Mouse (Mus musculus) forebrain, embryonic 12.5 days (tissue): ENCODE results near the gene Dot1l. TPM values are rescaled to one million over a fixed set of nuclear protein-coding genes. Genes with fewer than 3 reads are reported as not detected.

ENCODE experiments used
- ATAC-seq: fragments of 200-750 bp; cut with Nextera tagmentation; 2 replicates; pipeline ENCODE4 v1.8.0; 2017; ENCODE audit warnings: moderate TSS enrichment; ENCODE audit not compliant: low FRiP score
- H3K27ac ChIP-seq: fragments of 300-500 bp; sonication (generic); 2 replicates; pipeline ENCODE4 v1.5.1; 2016; ENCODE audit warnings: mild to moderate bottlenecking
- H3K27me3 ChIP-seq: fragments of 300-500 bp; sonication (generic); 2 replicates; pipeline ENCODE4 v1.6.1; 2016; ENCODE audit warnings: mild to moderate bottlenecking
- H3K36me3 ChIP-seq: fragments of 300-500 bp; sonication (generic); replicated peaks from 2 replicates; pipeline ENCODE4 v1.6.1; 2016; ENCODE audit warnings: mild to moderate bottlenecking
- H3K4me1 ChIP-seq: fragments of 300-500 bp; sonication (generic); 2 replicates; pipeline ENCODE4 v1.6.1; 2016
- H3K4me2 ChIP-seq: fragments of 300-500 bp; sonication (generic); 2 replicates; pipeline ENCODE4 v1.6.1; 2016; ENCODE audit warnings: mild to moderate bottlenecking, moderate library complexity
- H3K4me3 ChIP-seq: fragments of 300-500 bp; sonication (generic); replicated peaks from 2 replicates; pipeline ENCODE4 v1.5.1; 2016; ENCODE audit warnings: mild to moderate bottlenecking
- H3K9ac ChIP-seq: fragments of 300-500 bp; sonication (generic); 2 replicates; pipeline ENCODE4 v1.6.1; 2016; ENCODE audit warnings: mild to moderate bottlenecking
- H3K9me3 ChIP-seq: fragments of 300-500 bp; sonication (generic); 2 replicates; pipeline ENCODE4 v1.6.1; 2016
- WGBS: fragments of 180-500 bp; shearing (Covaris S2); methylation state at CpG from one replicate; pipeline ENCODE4 v1.1.7; 2016; 5-methylcytosine and 5-hydroxymethylcytosine counted together
- polyA plus RNA-seq: library from polyadenylated mRNA; unstranded; fragments of >200 nt; fragmentation: Nextera tagmentation; extraction: Ambion mirVana; gene quantifications from 2 replicates; pipeline ENCODE4 v1.2.1, GENCODE M21; 2016

The Dot1l gene
- polyA plus RNA-seq, 1 experiment from 2014 or later: 28.2 TPM

DNA sequence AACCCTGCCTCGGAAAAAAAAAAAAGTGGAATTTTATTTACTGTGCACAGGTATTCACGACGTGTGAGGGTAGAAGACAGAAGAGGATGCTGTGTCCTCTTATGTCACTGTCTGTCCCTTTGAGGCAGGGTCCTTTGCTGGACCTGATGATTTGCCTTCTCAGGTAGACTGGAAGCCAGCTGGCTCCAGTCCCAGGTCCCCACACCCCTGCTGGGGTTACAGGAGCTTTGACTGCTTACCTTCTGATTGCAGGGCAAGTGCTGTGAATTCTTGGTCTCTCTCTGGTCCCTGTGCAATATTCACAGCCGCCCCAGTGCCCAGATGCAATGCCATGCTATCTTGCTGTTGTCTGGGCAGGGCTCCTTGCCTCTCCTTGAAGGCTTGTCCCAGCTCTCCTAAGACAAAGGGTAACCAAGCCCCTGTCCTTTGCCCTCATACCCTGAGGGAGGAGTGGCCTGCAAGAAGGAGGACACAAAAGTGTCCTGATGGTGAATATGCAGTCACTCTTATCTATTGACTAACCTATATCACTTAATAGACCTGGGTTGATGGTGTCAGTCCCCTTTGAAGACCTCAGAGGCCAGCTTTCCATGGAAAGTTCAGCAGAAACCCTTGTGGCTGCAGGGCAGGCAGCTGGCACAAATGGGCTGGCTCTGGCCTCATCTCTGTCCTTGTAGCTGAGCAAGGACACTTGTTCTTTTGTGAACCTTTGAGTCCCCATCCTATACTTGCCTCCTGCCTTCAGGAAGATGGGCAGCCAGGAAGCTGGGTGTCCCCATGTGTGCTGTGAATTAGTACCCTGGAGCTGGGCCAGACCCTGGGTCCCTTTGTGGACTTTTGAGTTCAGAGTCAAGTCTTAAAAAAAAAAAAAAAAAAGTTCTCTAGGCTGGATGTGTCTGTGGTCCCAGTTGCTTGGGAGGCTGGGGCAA, 5.9 kb downstream of the Dot1l start:
- no peak overlapping the region for H3K4me2 ChIP-seq
- WGBS: 93% methylated on average over 4 of the region's 4 CpGs
- no peak overlapping the region for H3K4me3 ChIP-seq
- peaks cover 51% of the 10 kb centered on the region for H3K4me1 ChIP-seq
- H3K9me3 ChIP-seq: no peaks in the 10 kb centered on the region
- H3K27ac ChIP-seq: no peak overlapping the region
- H3K27me3 ChIP-seq: no peaks in the 10 kb centered on the region
- H3K36me3 ChIP-seq: peaks cover 15% of the 10 kb centered on the region
- no peak overlapping the region for H3K9ac ChIP-seq
- ATAC-seq: no peak

DNA sequence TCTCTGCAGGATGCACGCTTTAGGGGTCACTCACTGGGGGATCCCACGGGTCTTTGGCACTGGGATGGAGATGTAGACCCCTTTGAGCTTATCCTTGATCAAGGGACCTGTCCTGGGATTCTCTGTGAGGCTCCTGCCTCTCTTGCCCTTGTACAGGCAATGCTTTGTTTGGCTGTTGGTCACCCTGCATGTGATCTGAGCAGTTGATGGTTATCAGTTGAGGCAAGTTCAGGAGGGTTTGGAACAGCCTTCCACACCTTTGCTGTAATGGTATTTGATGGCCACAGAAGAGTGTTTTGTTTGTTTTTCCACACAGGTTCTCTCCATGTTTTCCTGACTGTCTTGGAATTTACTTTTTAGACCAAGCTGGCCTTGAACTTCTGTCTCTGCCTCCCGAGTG, 6.8 kb downstream of the Dot1l start:
- Histone ChIP-seq H3K4me2 (no peak overlapping the region), H3K27ac (no peak overlapping the region), H3K4me3 (no peak overlapping the region), H3K27me3 (no peaks in the 10 kb centered on the region), H3K9ac (no peak overlapping the region), H3K9me3 (no peaks in the 10 kb centered on the region), H3K4me1 (peaks cover 41% of the 10 kb centered on the region), H3K36me3 (peaks cover 24% of the 10 kb centered on the region)
- WGBS: 81% methylated on average over 3 of the region's 3 CpGs
- ATAC-seq: no peak

GRCm38 (mm10) chr10:80763502-80763901, 8.5 kb downstream of the Dot1l start:
- ATAC-seq: no peak
- 96% methylated on average over 2 of the region's 2 CpGs for WGBS

DNA sequence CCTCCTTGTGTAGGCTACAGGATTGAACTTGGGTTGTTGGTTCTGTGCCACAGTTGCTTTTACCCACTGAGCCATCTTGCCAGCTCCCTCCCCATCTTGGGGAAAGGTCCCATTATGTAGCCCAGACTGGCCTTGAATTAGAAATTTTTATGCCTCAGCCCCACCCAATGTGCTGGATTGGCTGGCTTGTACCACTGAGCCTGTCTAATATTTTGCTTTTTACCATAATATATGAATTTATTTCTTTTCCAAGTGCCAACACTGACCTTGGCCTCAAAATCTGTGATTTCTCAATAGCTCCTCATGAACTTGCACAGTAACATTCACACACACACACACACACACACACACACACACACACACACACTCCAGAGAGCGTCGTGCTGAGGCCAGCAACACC, 10.7 kb downstream of the Dot1l start:
- Histone ChIP-seq H3K4me3 (no peak overlapping the region), H3K4me2 (no peak overlapping the region), H3K36me3 (peaks cover 59% of the 10 kb centered on the region), H3K4me1 (peaks cover 10% of the 10 kb centered on the region; the same call in 1 of the 2 replicates), H3K9me3 (no peaks in the 10 kb centered on the region), H3K27me3 (no peaks in the 10 kb centered on the region), H3K9ac (no peak overlapping the region), H3K27ac (no peak overlapping the region; the same call in 1 of the 2 replicates)
- WGBS: 98% methylated on average over 2 of the region's 2 CpGs
- ATAC-seq: no peak

More at GRCm38 (mm10) chr10:80763502-80763901, 8.5 kb downstream of the Dot1l start:
- no peak overlapping the region for H3K27ac ChIP-seq
- no peak overlapping the region for H3K4me2 ChIP-seq
- peaks cover 39% of the 10 kb centered on the region for H3K36me3 ChIP-seq
- H3K27me3 ChIP-seq: no peaks in the 10 kb centered on the region
- H3K9ac ChIP-seq: no peak overlapping the region
- H3K4me1 ChIP-seq: peaks cover 25% of the 10 kb centered on the region; the same call in 1 of the 2 replicates
- no peak overlapping the region for H3K4me3 ChIP-seq
- no peaks in the 10 kb centered on the region for H3K9me3 ChIP-seq

DNA sequence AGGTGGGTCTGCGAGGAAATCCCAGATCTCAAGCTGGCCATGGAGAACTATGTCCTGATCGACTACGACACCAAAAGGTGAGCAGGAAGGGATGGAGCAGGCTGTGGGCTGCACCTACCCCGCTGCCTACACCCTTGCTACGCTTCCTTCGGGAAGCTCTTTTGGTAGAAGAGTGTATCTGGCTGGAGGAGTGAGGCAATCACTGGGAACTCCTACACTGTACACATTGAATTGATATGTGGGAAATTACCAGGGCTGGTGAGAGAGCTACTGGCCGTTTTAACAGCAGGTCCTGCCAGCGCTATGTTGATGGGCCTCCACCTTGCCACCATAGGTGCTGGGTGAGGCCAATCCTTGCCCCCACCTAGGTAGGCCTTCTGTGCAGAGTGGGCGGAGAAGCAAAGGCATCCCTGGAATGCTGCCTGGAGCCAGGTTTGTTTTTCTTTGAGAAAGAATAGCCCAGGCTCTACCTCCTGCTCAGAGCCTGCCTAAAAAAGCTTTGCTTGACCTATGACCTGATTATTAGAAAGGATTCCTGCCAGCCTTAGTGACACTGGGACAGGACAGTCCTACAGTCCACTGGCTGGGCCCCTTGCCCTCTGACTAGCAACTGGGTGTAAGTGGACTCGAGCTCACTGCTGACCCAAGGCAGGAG, 11.3 kb downstream of the Dot1l start:
- WGBS: 85% methylated on average over 10 of the region's 10 CpGs
- Histone ChIP-seq H3K27ac (no peak overlapping the region; the same call in 1 of the 2 replicates), H3K9me3 (no peaks in the 10 kb centered on the region), H3K4me3 (no peak overlapping the region), H3K4me1 (peaks cover 5% of the 10 kb centered on the region; the same call in 1 of the 2 replicates), H3K36me3 (peaks cover 64% of the 10 kb centered on the region), H3K4me2 (no peak overlapping the region), H3K9ac (no peak overlapping the region), H3K27me3 (no peaks in the 10 kb centered on the region)
- ATAC-seq: no peak

DNA sequence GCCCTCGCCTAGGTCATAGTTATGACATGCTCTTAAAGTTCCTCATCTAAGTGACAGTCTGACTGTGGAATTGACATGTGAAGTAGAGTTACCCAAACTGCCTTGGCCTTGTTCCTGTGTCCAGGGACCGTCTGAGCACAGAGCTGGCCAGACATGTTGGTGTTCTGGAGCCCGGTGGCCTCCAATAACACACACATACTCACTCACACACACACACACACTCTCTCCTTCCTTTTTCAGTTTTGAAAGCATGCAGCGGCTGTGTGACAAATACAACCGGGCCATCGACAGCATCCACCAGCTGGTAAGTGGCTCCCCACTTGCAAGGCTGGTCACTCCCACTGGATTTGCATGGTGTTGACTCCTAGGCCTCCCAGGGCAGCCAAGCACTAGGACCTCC, 13.4 kb downstream of the Dot1l start:
- 91% methylated on average over 6 of the region's 6 CpGs for WGBS
- Histone ChIP-seq H3K9ac (no peak overlapping the region), H3K27ac (no peak overlapping the region), H3K27me3 (no peaks in the 10 kb centered on the region), H3K9me3 (no peaks in the 10 kb centered on the region), H3K4me1 (no peaks in the 10 kb centered on the region), H3K4me3 (no peak overlapping the region), H3K4me2 (no peak overlapping the region), H3K36me3 (peaks cover 85% of the 10 kb centered on the region)
- ATAC-seq: no peak

GRCm38 (mm10) chr10:80773816-80774215, 18.8 kb downstream of the Dot1l start:
- H3K27me3 ChIP-seq: no peaks in the 10 kb centered on the region
- H3K4me2 ChIP-seq: no peak overlapping the region
- ATAC-seq: no peak
- WGBS: 88% methylated on average over 5 of the region's 5 CpGs
- no peak overlapping the region; the same call in 1 of the 2 replicates for H3K27ac ChIP-seq
- H3K36me3 ChIP-seq: peaks cover 97% of the 10 kb centered on the region
- H3K9me3 ChIP-seq: no peaks in the 10 kb centered on the region
- H3K9ac ChIP-seq: no peak overlapping the region
- no peaks in the 10 kb centered on the region for H3K4me1 ChIP-seq
- H3K4me3 ChIP-seq: no peak overlapping the region

DNA sequence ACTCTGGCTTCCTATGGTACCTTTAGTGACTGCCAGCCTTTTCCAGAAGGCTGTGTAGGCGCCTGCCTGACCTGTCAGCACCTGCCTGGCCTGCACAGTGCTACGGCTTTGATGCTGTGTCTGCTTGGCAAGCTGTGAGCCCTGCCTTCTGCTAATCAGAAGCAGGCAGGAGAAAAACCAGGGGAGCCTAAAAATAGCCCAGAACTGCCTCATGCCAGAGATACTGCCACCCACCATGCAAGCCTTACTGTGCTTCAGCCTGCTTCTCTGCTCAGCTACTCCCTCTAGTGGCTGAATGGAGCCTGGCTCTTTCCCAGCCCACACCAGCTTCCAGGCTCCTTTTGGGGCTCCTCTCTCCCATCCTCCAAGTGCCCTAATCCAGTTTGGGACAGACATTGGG, 19.5 kb downstream of the Dot1l start:
- H3K27ac ChIP-seq: peak overlapping the region; percentile 42; the same call in 1 of the 2 replicates
- H3K9me3 ChIP-seq: no peaks in the 10 kb centered on the region
- H3K4me2 ChIP-seq: no peak overlapping the region
- H3K4me3 ChIP-seq: no peak overlapping the region
- ATAC-seq: peak; percentile 69
- WGBS: 70% methylated on average over 2 of the region's 2 CpGs
- no peak overlapping the region for H3K9ac ChIP-seq
- H3K27me3 ChIP-seq: no peaks in the 10 kb centered on the region
- H3K36me3 ChIP-seq: peaks cover 100% of the 10 kb centered on the region
- no peaks in the 10 kb centered on the region for H3K4me1 ChIP-seq

DNA sequence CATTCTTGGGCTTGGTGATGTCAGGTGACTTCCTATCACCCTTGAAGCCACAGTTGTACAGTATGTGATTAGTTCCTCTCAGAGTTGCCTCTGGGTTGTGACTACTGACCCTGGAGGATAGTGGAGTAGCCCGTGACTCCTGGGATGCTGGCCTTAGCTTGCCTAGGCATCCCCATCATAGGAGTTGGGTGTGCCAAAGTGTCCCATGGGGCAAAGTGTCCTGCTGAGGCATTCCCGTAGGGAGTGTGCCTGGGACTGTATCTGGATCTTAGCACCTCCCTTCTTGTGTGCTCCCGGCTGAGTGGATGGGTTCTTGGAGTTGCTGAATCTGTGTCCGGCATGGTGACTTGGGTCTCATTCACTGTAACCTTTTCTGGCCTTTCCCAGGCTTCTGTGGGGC, 20.0 kb downstream of the Dot1l start:
- 86% methylated on average over 4 of the region's 4 CpGs for WGBS

GRCm38 (mm10) chr10:80775731-80776130, 20.7 kb downstream of the Dot1l start:
- no peak overlapping the region for H3K27ac ChIP-seq
- H3K9ac ChIP-seq: no peak overlapping the region
- H3K36me3 ChIP-seq: peaks cover 99% of the 10 kb centered on the region
- no peaks in the 10 kb centered on the region for H3K9me3 ChIP-seq
- H3K4me1 ChIP-seq: no peaks in the 10 kb centered on the region
- 95% methylated on average over 4 of the region's 4 CpGs for WGBS
- H3K27me3 ChIP-seq: no peaks in the 10 kb centered on the region
- H3K4me2 ChIP-seq: no peak overlapping the region
- no peak overlapping the region for H3K4me3 ChIP-seq
- no peak for ATAC-seq

More for the DNA sequence above, 20.0 kb downstream of the Dot1l start:
- Histone ChIP-seq H3K4me3 (no peak overlapping the region), H3K9ac (no peak overlapping the region), H3K9me3 (no peaks in the 10 kb centered on the region), H3K27ac (no peak overlapping the region), H3K36me3 (peaks cover 100% of the 10 kb centered on the region), H3K27me3 (no peaks in the 10 kb centered on the region), H3K4me2 (no peak overlapping the region), H3K4me1 (no peaks in the 10 kb centered on the region)
- ATAC-seq: no peak

- no peaks in the 10 kb centered on the region for H3K4me1 ChIP-seq
- H3K4me2 ChIP-seq: no peak overlapping the region
- no peak overlapping the region for H3K9ac ChIP-seq
- no peaks in the 10 kb centered on the region for H3K9me3 ChIP-seq
- H3K4me3 ChIP-seq: no peak overlapping the region
- H3K27me3 ChIP-seq: no peaks in the 10 kb centered on the region
- no peak for ATAC-seq
- H3K27ac ChIP-seq: no peak overlapping the region
- peaks cover 99% of the 10 kb centered on the region for H3K36me3 ChIP-seq
- 90% methylated on average over 6 of the region's 6 CpGs for WGBS
Observed at GRCm38 (mm10) chr10:80776358-80776869, 21.4 kb downstream of the Dot1l start.

GRCm38 (mm10) chr10:80777123-80777522, 22.1 kb downstream of the Dot1l start:
- no peaks in the 10 kb centered on the region for H3K27me3 ChIP-seq
- H3K4me2 ChIP-seq: no peak overlapping the region
- no peak overlapping the region for H3K9ac ChIP-seq
- no peaks in the 10 kb centered on the region for H3K9me3 ChIP-seq
- H3K27ac ChIP-seq: no peak overlapping the region
- H3K36me3 ChIP-seq: peaks cover 99% of the 10 kb centered on the region
- H3K4me3 ChIP-seq: no peak overlapping the region
- ATAC-seq: no peak
- no peaks in the 10 kb centered on the region for H3K4me1 ChIP-seq
- WGBS: 98% methylated on average over 5 of the region's 5 CpGs
